Mouse (Mus musculus): ENCODE results near the gene Snx5. TPM values are rescaled to one million over a fixed set of nuclear protein-coding genes. Genes with fewer than 3 reads are reported as not detected.

The Snx5 gene
- total and polyA plus RNA-seq, 2 experiments = 17.2 to 60.3 TPM

DNA sequence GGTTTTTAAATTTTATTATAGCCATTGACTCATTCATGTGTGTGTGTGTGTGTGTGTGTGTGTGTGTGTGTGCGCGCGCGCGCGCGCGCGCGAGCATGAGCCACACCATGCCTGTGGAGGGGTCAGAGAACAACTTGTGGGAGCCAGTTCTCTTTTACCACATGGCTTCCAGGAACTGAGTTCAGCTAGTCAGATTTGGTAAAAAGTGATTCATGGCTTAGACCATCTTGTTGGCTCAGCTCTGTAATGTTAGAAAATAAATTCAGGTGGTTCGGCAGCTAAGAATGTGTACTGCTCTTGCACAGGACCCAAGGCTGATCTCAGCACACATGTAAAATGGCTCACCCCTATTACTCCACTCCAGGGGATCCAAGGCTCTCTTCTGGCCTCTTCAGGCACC is 30.4 kb upstream of the Snx5 start:
- WGBS = 97% methylated on average over 11 of the region's 11 CpGs
- no peaks in the 10 kb centered on the region for H3K4me1 ChIP-seq (ENCODE audit: control insufficient read depth, insufficient read depth, low read length)
- no peaks in the 10 kb centered on the region for H3K79me2 ChIP-seq (ENCODE audit: control insufficient read depth, insufficient read depth, low read length)
- no peak overlapping the region for H3K9ac ChIP-seq (ENCODE audit: low read depth, low read length)
- DNase-seq (ENCODE audit: extremely low read depth, low read depth, low spot score) = no peak
- H3K36me3 ChIP-seq (ENCODE audit: control insufficient read depth, insufficient read depth, low read length) = no peaks in the 10 kb centered on the region
- TF ChIP-seq CTCF (IDR thresholded peaks at IDR 0.05; ENCODE audit: low read depth, low read length) (no peak), POLR2A (IDR thresholded peaks at IDR 0.05; ENCODE audit: extremely low read depth, insufficient read depth, low read length) (no peak)
- no peaks in the 10 kb centered on the region for H3K27me3 ChIP-seq (ENCODE audit: control insufficient read depth, insufficient read depth, low read length)
- H3K27ac ChIP-seq (replicated peaks; ENCODE audit: insufficient read depth, low read depth, low read length) = no peak overlapping the region
- H3K4me3 ChIP-seq (ENCODE audit: insufficient read depth, low read depth, low read length) = no peak overlapping the region

- DNase-seq (ENCODE audit: extremely low read depth, low read depth, low spot score) = no peak
- H3K36me3 ChIP-seq (ENCODE audit: control insufficient read depth, insufficient read depth, low read length) = no peaks in the 10 kb centered on the region
- no peaks in the 10 kb centered on the region for H3K79me2 ChIP-seq (ENCODE audit: control insufficient read depth, insufficient read depth, low read length)
- TF ChIP-seq POLR2A (IDR thresholded peaks at IDR 0.05; ENCODE audit: extremely low read depth, insufficient read depth, low read length) (no peak), CTCF (IDR thresholded peaks at IDR 0.05; ENCODE audit: low read depth, low read length) (no peak)
- 67% methylated on average over 9 of the region's 9 CpGs for WGBS
- H3K27me3 ChIP-seq (ENCODE audit: control insufficient read depth, insufficient read depth, low read length) = no peaks in the 10 kb centered on the region
- no peak overlapping the region for H3K4me3 ChIP-seq (ENCODE audit: insufficient read depth, low read depth, low read length)
- peaks cover 3% of the 10 kb centered on the region; the same call in 1 of the 2 replicates for H3K4me1 ChIP-seq (ENCODE audit: control insufficient read depth, insufficient read depth, low read length)
- H3K9ac ChIP-seq (ENCODE audit: low read depth, low read length) = no peak overlapping the region
- no peak overlapping the region for H3K27ac ChIP-seq (replicated peaks; ENCODE audit: insufficient read depth, low read depth, low read length)
These were observed 29.3 kb upstream of the Snx5 start for GRCm38 (mm10) chr2:144299749-144300669.

DNA sequence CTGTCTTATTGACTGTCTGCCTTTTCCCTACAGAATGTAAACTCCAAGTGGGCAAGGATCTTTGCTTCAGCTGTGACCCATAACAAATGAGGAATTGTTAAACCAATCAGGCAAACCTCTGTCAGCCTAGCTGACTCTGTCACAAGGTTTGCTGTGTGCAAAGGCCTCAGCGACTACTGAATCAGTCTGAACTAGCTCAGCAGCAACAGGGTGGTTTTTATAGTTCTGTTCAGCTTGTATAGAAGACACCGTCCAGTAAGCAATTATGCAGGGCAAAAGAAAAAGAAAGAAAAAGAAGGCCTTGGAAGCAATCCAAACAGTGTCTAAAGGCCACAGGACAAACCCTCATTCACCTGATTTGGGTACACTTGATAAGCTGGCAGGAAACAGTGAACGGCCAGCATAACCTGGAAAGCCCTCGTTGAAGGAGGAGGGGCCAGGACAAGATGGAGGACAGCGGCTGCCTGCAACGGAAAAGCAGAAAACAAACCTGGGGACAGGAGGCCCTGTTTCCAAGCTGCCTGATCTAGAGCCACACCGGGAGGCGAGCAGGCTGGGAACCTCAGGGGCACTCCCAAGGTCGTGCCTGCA is 24.5 kb upstream of the Snx5 start:
- H3K27me3 ChIP-seq (ENCODE audit: control insufficient read depth, insufficient read depth, low read length) = no peaks in the 10 kb centered on the region
- H3K9ac ChIP-seq (ENCODE audit: low read depth, low read length) = no peak overlapping the region
- peak; percentile 75 for DNase-seq (ENCODE audit: extremely low read depth, low read depth, low spot score)
- TF ChIP-seq CTCF (IDR thresholded peaks at IDR 0.05; ENCODE audit: low read depth, low read length) = no peak
- TF ChIP-seq POLR2A (IDR thresholded peaks at IDR 0.05; ENCODE audit: extremely low read depth, insufficient read depth, low read length) = no peak
- H3K27ac ChIP-seq (replicated peaks; ENCODE audit: insufficient read depth, low read depth, low read length) = no peak overlapping the region
- peak overlapping the region; percentile 39; the same call in 1 of the 2 replicates for H3K4me3 ChIP-seq (ENCODE audit: insufficient read depth, low read depth, low read length)
- H3K36me3 ChIP-seq (ENCODE audit: control insufficient read depth, insufficient read depth, low read length) = no peaks in the 10 kb centered on the region
- H3K4me1 ChIP-seq (ENCODE audit: control insufficient read depth, insufficient read depth, low read length) = peaks cover 3% of the 10 kb centered on the region; the same call in 1 of the 2 replicates
- 29% methylated on average over 9 of the region's 9 CpGs for WGBS
- H3K79me2 ChIP-seq (ENCODE audit: control insufficient read depth, insufficient read depth, low read length) = no peaks in the 10 kb centered on the region

GRCm38 (mm10) chr2:144291600-144292305 is 21.0 kb upstream of the Snx5 start:
- H3K9ac ChIP-seq (ENCODE audit: low read depth, low read length) = no peak overlapping the region
- H3K36me3 ChIP-seq (ENCODE audit: control insufficient read depth, insufficient read depth, low read length) = no peaks in the 10 kb centered on the region
- WGBS = 90% methylated on average over 11 of the region's 11 CpGs
- TF ChIP-seq CTCF (IDR thresholded peaks at IDR 0.05; ENCODE audit: low read depth, low read length) (no peak), POLR2A (IDR thresholded peaks at IDR 0.05; ENCODE audit: extremely low read depth, insufficient read depth, low read length) (no peak)
- peak; percentile 30 for DNase-seq (ENCODE audit: extremely low read depth, low read depth, low spot score)
- H3K27ac ChIP-seq (replicated peaks; ENCODE audit: insufficient read depth, low read depth, low read length) = no peak overlapping the region
- H3K4me1 ChIP-seq (ENCODE audit: control insufficient read depth, insufficient read depth, low read length) = peaks cover 3% of the 10 kb centered on the region; the same call in 1 of the 2 replicates
- no peaks in the 10 kb centered on the region for H3K27me3 ChIP-seq (ENCODE audit: control insufficient read depth, insufficient read depth, low read length)
- no peaks in the 10 kb centered on the region for H3K79me2 ChIP-seq (ENCODE audit: control insufficient read depth, insufficient read depth, low read length)
- no peak overlapping the region for H3K4me3 ChIP-seq (ENCODE audit: insufficient read depth, low read depth, low read length)

DNA sequence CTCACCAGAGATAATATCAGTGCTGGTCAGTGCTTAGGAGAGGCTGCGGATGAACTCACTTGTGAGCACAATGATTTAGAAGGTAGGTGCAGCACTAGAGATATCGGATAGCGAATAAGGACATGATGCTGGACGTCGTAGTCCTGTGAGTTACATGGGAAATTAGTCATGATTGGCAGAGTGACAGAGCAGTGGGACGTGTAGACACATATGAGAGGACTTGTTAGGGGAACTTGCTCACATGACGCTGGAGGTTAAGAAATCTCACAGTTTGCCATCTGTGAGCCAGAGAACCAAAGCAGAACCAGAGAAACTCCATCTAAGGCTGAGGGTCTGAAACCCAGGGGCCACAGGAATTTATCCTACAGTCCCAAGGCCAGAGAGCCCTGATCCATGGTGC is 19.6 kb upstream of the Snx5 start:
- Histone ChIP-seq H3K4me3 (ENCODE audit: insufficient read depth, low read depth, low read length) (no peak overlapping the region), H3K4me1 (ENCODE audit: control insufficient read depth, insufficient read depth, low read length) (no peaks in the 10 kb centered on the region), H3K36me3 (ENCODE audit: control insufficient read depth, insufficient read depth, low read length) (no peaks in the 10 kb centered on the region), H3K79me2 (ENCODE audit: control insufficient read depth, insufficient read depth, low read length) (no peaks in the 10 kb centered on the region), H3K27me3 (ENCODE audit: control insufficient read depth, insufficient read depth, low read length) (no peaks in the 10 kb centered on the region), H3K27ac (replicated peaks; ENCODE audit: insufficient read depth, low read depth, low read length) (no peak overlapping the region), H3K9ac (ENCODE audit: low read depth, low read length) (no peak overlapping the region)
- 89% methylated on average over 7 of the region's 7 CpGs for WGBS
- peak; percentile 34 for DNase-seq (ENCODE audit: extremely low read depth, low read depth, low spot score)
- TF ChIP-seq POLR2A (IDR thresholded peaks at IDR 0.05; ENCODE audit: extremely low read depth, insufficient read depth, low read length) (no peak), CTCF (IDR thresholded peaks at IDR 0.05; ENCODE audit: low read depth, low read length) (no peak)

All from liver, adult 2 months (tissue).